Mouse (Mus musculus) embryonic facial prominence, embryonic 14.5 days (tissue): Measurements from ENCODE around the gene Zw10. TPM values are rescaled to one million over a fixed set of nuclear protein-coding genes. Genes with fewer than 3 reads are reported as not detected.

Source experiments
- ATAC-seq: fragments of 200-750 bp; cut with Nextera tagmentation; 2 replicates; pipeline ENCODE4 v1.8.0; 2017; ENCODE audit warnings: low read depth, moderate number of reproducible peaks, moderate TSS enrichment
- DNase-seq: peaks from one replicate; pipeline ENCODE4 v3.0.0-alpha.2; 2015; ENCODE audit warnings: low spot score
- H3K27ac ChIP-seq: fragments of 300-500 bp; sonication (generic); replicated peaks from 2 replicates; pipeline ENCODE4 v1.5.1; 2014; ENCODE audit warnings: low read depth, mild to moderate bottlenecking, low read length, moderate library complexity
- H3K27me3 ChIP-seq: fragments of 300-500 bp; sonication (generic); replicated peaks from 2 replicates; pipeline ENCODE4 v1.6.1; 2014; ENCODE audit warnings: low read length; ENCODE audit not compliant: control insufficient read depth, insufficient read depth
- H3K36me3 ChIP-seq: fragments of 300-500 bp; sonication (generic); 2 replicates; pipeline ENCODE4 v1.6.1; 2014; ENCODE audit warnings: low read length, mixed read lengths; ENCODE audit not compliant: control insufficient read depth, insufficient read depth
- H3K4me1 ChIP-seq: fragments of 300-500 bp; sonication (generic); 2 replicates; pipeline ENCODE4 v1.6.1; 2014; ENCODE audit warnings: antibody characterized with exemption, low read length; ENCODE audit not compliant: control insufficient read depth, insufficient read depth
- H3K4me2 ChIP-seq: fragments of 300-500 bp; sonication (generic); 2 replicates; pipeline ENCODE4 v1.6.1; 2014; ENCODE audit warnings: low read depth, mild to moderate bottlenecking, low read length, moderate library complexity, mixed read lengths
- H3K4me3 ChIP-seq: fragments of 300-500 bp; sonication (generic); 2 replicates; pipeline ENCODE4 v1.5.1; 2014; ENCODE audit warnings: low read depth, mild to moderate bottlenecking, low read length
- H3K9ac ChIP-seq: fragments of 300-500 bp; sonication (generic); 2 replicates; pipeline ENCODE4 v1.6.1; 2014; ENCODE audit warnings: low read depth, mild to moderate bottlenecking, low read length, moderate library complexity, mixed read lengths
- H3K9me3 ChIP-seq: fragments of 300-500 bp; sonication (generic); 2 replicates; pipeline ENCODE4 v1.6.1; 2016; ENCODE audit warnings: low read length; ENCODE audit not compliant: control insufficient read depth
- WGBS: fragments of 180-500 bp; shearing (Covaris S2); extraction: QIAGEN DNeasy Blood & Tissue Kit; methylation state at CpG from one replicate; pipeline ENCODE4 v1.1.7; 2014; 5-methylcytosine and 5-hydroxymethylcytosine counted together
- polyA plus RNA-seq: library from polyadenylated mRNA; unstranded; fragments of >200 nt; fragmentation: Nextera tagmentation; extraction: Ambion mirVana; gene quantifications from 2 replicates; pipeline ENCODE4 v1.2.1, GENCODE M21; 2014

Gene Zw10
- polyA plus RNA-seq, 1 experiment from 2014 or later = 32.5 TPM

GRCm38 (mm10) chr9:49076847-49077246, 21.4 kb downstream of the Zw10 start:
- DNase-seq (no peak), ATAC-seq (no peak)
- WGBS = 94% methylated on average over 3 of the region's 3 CpGs
- peaks cover 75% of the 10 kb centered on the region for H3K36me3 ChIP-seq
- no peaks in the 10 kb centered on the region for H3K27me3 ChIP-seq
- H3K4me1 ChIP-seq = no peaks in the 10 kb centered on the region
- H3K4me3 ChIP-seq = no peak overlapping the region
- H3K27ac ChIP-seq = no peak overlapping the region
- no peak overlapping the region for H3K9ac ChIP-seq
- no peak overlapping the region for H3K4me2 ChIP-seq
- H3K9me3 ChIP-seq = no peaks in the 10 kb centered on the region

GRCm38 (mm10) chr9:49081107-49081506, 25.7 kb downstream of the Zw10 start, which contains the start of gene Tmprss5:
Tmprss5 (plus strand) TSS chr9:49081260.
- no peaks in the 10 kb centered on the region for H3K4me1 ChIP-seq
- H3K27me3 ChIP-seq = no peaks in the 10 kb centered on the region
- ATAC-seq = peak; percentile 63
- H3K9me3 ChIP-seq = no peaks in the 10 kb centered on the region
- no peak within 1 kb of the TSS for H3K4me2 ChIP-seq
- peak within 1 kb of the TSS; percentile 21 for H3K27ac ChIP-seq
- no peak within 1 kb of the TSS for H3K9ac ChIP-seq
- H3K4me3 ChIP-seq = no peak within 1 kb of the TSS
- 50% methylated on average over 5 of the region's 5 CpGs for WGBS
- peaks cover 43% of the 10 kb centered on the region for H3K36me3 ChIP-seq
- DNase-seq = peak; percentile 41

- peak; percentile 80 for DNase-seq
- 0 out of 2 replicates have a peak overlapping the region, but pooled peaks have one; percentile 21 for H3K27ac ChIP-seq
These were observed 26.1 kb downstream of the Zw10 start for GRCm38 (mm10) chr9:49081561-49081960.

GRCm38 (mm10) chr9:49087317-49087716, 31.9 kb downstream of the Zw10 start:
- peak; percentile 69 for DNase-seq
- WGBS = 32% methylated on average over 11 of the region's 11 CpGs
- Histone ChIP-seq H3K9me3 (no peaks in the 10 kb centered on the region), H3K4me3 (no peak overlapping the region), H3K36me3 (no peaks in the 10 kb centered on the region), H3K4me2 (no peak overlapping the region), H3K27me3 (no peaks in the 10 kb centered on the region), H3K9ac (no peak overlapping the region), H3K4me1 (no peaks in the 10 kb centered on the region), H3K27ac (no peak overlapping the region)
- peak; percentile 41; the same call in 1 of the 2 replicates for ATAC-seq

More at GRCm38 (mm10) chr9:49081561-49081960, 26.1 kb downstream of the Zw10 start:
- 0 out of 2 replicates have a peak, but pooled peaks have one; percentile 38 for ATAC-seq
- H3K9ac ChIP-seq = no peak overlapping the region
- no peaks in the 10 kb centered on the region for H3K27me3 ChIP-seq
- WGBS = 6% methylated on average over 4 of the region's 4 CpGs
- H3K4me1 ChIP-seq = no peaks in the 10 kb centered on the region
- H3K4me3 ChIP-seq = no peak overlapping the region
- H3K36me3 ChIP-seq = peaks cover 40% of the 10 kb centered on the region
- no peaks in the 10 kb centered on the region for H3K9me3 ChIP-seq
- no peak overlapping the region for H3K4me2 ChIP-seq

DNA sequence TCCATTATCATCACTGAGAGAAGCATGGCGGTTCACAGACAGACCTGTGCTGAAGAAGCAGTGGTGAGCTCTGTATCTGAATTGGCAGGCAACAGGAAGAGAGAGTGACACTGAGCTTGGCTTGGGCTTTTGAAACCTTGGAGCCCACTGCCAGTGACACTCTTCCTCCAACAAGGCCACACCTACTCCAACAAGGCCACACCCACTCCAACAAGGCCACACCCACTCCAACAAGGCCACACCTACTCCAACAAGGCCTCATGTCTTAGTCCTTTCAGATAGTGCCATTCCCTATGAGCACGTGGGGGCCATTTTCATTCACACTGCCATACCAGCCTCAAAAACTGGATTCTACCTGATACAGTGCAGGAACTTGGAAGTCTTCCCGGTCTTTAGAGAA, 43.5 kb downstream of the Zw10 start:
- H3K27me3 ChIP-seq = no peaks in the 10 kb centered on the region
- 92% methylated on average over 3 of the region's 3 CpGs for WGBS
- no peak overlapping the region for H3K4me2 ChIP-seq
- no peak for ATAC-seq
- no peaks in the 10 kb centered on the region for H3K4me1 ChIP-seq
- no peak overlapping the region for H3K9ac ChIP-seq
- no peak overlapping the region for H3K4me3 ChIP-seq
- no peaks in the 10 kb centered on the region for H3K36me3 ChIP-seq
- DNase-seq = no peak
- no peaks in the 10 kb centered on the region for H3K9me3 ChIP-seq
- H3K27ac ChIP-seq = no peak overlapping the region

DNA sequence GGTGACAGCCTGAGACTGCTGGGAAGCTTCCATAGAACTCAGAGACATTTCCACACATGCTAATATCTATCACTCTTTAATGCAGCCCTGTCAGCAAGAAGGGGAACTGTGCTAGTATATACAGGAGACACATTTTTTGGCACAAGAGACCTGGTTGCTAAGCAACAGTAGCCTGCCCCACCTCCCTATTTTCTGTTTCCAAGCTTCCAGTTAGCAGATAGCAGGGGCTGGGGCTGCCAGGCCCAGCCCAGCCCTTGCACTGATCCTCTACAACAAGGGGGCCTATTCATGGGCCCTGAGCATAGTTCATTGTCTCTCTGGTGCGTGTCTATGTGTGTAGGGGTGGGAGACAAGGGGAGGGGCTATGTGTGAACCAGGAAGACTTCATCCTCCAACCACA, 46.9 kb downstream of the Zw10 start:
- DNase-seq = peak; percentile 54
- Histone ChIP-seq H3K9me3 (no peaks in the 10 kb centered on the region), H3K27ac (no peak overlapping the region), H3K4me3 (no peak overlapping the region), H3K9ac (no peak overlapping the region), H3K4me2 (no peak overlapping the region), H3K4me1 (no peaks in the 10 kb centered on the region), H3K36me3 (no peaks in the 10 kb centered on the region), H3K27me3 (no peaks in the 10 kb centered on the region)
- WGBS = 15% methylated on average over 1 of the region's 1 CpGs
- peak; percentile 89 for ATAC-seq

DNA sequence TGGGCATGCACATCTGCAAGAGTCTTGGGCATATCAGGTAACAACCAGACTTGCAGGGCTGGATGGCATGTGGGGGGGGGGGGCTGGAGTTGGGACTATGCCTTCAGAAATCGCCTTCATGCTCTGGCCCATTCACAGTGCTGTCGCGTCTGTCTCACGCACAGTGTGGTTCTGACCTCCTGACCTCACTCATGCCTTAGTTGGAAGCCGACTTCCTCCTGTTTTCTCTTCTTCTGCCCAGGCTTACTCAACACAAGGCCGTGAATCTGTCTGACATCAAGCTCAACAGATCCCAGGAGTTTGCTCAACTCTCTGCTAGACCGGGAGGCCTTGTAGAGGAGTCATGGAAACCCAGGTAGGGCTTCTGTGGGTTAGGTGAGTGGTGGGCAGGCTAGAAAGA, 53.7 kb downstream of the Zw10 start:
- 28% methylated on average over 7 of the region's 7 CpGs for WGBS
- no peaks in the 10 kb centered on the region for H3K9me3 ChIP-seq
- no peaks in the 10 kb centered on the region for H3K27me3 ChIP-seq
- no peaks in the 10 kb centered on the region for H3K4me1 ChIP-seq
- no peak overlapping the region for H3K4me3 ChIP-seq
- no peak for ATAC-seq
- H3K36me3 ChIP-seq = no peaks in the 10 kb centered on the region
- no peak overlapping the region for H3K27ac ChIP-seq
- H3K9ac ChIP-seq = no peak overlapping the region
- DNase-seq = no peak
- H3K4me2 ChIP-seq = no peak overlapping the region

- Histone ChIP-seq H3K9ac (no peak overlapping the region), H3K4me3 (no peak overlapping the region), H3K9me3 (no peaks in the 10 kb centered on the region), H3K4me1 (no peaks in the 10 kb centered on the region), H3K4me2 (no peak overlapping the region), H3K27ac (no peak overlapping the region), H3K27me3 (no peaks in the 10 kb centered on the region), H3K36me3 (no peaks in the 10 kb centered on the region)
- DNase-seq (no peak), ATAC-seq (no peak)
- 51% methylated on average over 6 of the region's 6 CpGs for WGBS
These were observed 55.2 kb downstream of the Zw10 start for GRCm38 (mm10) chr9:49110476-49111220.

GRCm38 (mm10) chr9:49111296-49111695, 55.9 kb downstream of the Zw10 start:
- H3K27me3 ChIP-seq = no peaks in the 10 kb centered on the region
- WGBS = 72% methylated on average over 5 of the region's 5 CpGs
- H3K9ac ChIP-seq = no peak overlapping the region
- H3K27ac ChIP-seq = no peak overlapping the region
- H3K4me3 ChIP-seq = no peak overlapping the region
- H3K4me2 ChIP-seq = no peak overlapping the region
- ATAC-seq (no peak), DNase-seq (no peak)
- no peaks in the 10 kb centered on the region for H3K36me3 ChIP-seq
- no peaks in the 10 kb centered on the region for H3K4me1 ChIP-seq
- H3K9me3 ChIP-seq = no peaks in the 10 kb centered on the region
